Mouse (Mus musculus) limb, embryonic 11.5 days (tissue): ENCODE results near the gene Olfr119. TPM values are rescaled to one million over a fixed set of nuclear protein-coding genes. Genes with fewer than 3 reads are reported as not detected.
"Not testable (repeated sequence)": the region's sequence is repeated elsewhere in the genome, so short reads cannot be mapped to it uniquely, and the experiment has no call there.

Experiments
- ATAC-seq: fragments of 200-750 bp; cut with Nextera tagmentation; 2 replicates; pipeline ENCODE4 v1.8.0; 2017; ENCODE audit warnings: low read depth; ENCODE audit not compliant: insufficient number of reproducible peaks, low FRiP score, low TSS enrichment
- DNase-seq: peaks from one replicate; pipeline ENCODE4 v3.0.0-alpha.2; 2015; ENCODE audit warnings: low spot score
- H3K27ac ChIP-seq: fragments of 300-500 bp; sonication (generic); replicated peaks from 2 replicates; pipeline ENCODE4 v1.5.1; 2014; ENCODE audit warnings: low read depth, mild to moderate bottlenecking, low read length
- H3K27me3 ChIP-seq: fragments of 300-500 bp; sonication (generic); 2 replicates; pipeline ENCODE4 v1.6.1; 2014; ENCODE audit warnings: mild to moderate bottlenecking, low read length, mixed read lengths; ENCODE audit not compliant: control insufficient read depth, insufficient read depth
- H3K36me3 ChIP-seq: fragments of 300-500 bp; sonication (generic); 2 replicates; pipeline ENCODE4 v1.6.1; 2014; ENCODE audit warnings: mild to moderate bottlenecking, low read length, moderate library complexity, mixed read lengths; ENCODE audit not compliant: control insufficient read depth, insufficient read depth
- H3K4me1 ChIP-seq: fragments of 300-500 bp; sonication (generic); 2 replicates; pipeline ENCODE4 v1.6.1; 2014; ENCODE audit warnings: low read length, mixed read lengths; ENCODE audit not compliant: control insufficient read depth, insufficient read depth
- H3K4me2 ChIP-seq: fragments of 300-500 bp; sonication (generic); 2 replicates; pipeline ENCODE4 v1.6.1; 2014; ENCODE audit warnings: low read depth, mild to moderate bottlenecking, moderate library complexity; ENCODE audit not compliant: severe bottlenecking
- H3K4me3 ChIP-seq: fragments of 300-500 bp; sonication (generic); 2 replicates; pipeline ENCODE4 v1.5.1; 2014; ENCODE audit warnings: low read depth, low read length
- H3K9ac ChIP-seq: fragments of 300-500 bp; sonication (generic); 2 replicates; pipeline ENCODE4 v1.6.1; 2014; ENCODE audit warnings: mild to moderate bottlenecking, low read length
- H3K9me3 ChIP-seq: fragments of 300-500 bp; sonication (generic); 2 replicates; pipeline ENCODE4 v1.6.1; 2016; ENCODE audit warnings: low read length; ENCODE audit not compliant: control insufficient read depth
- WGBS: fragments of 180-500 bp; shearing (Covaris S2); extraction: QIAGEN DNeasy Blood & Tissue Kit; methylation state at CpG from one replicate; pipeline ENCODE4 v1.1.7; 2014; 5-methylcytosine and 5-hydroxymethylcytosine counted together
- polyA plus RNA-seq: library from polyadenylated mRNA; unstranded; fragments of >200 nt; fragmentation: Nextera tagmentation; extraction: Ambion mirVana; gene quantifications from 2 replicates; pipeline ENCODE4 v1.2.1, GENCODE M21; 2014

Gene Olfr119
- not detected in 2 replicates for polyA plus RNA-seq

GRCm38 (mm10) chr17:37696264-37696663 lies at the start of gene Olfr119:
Gene Olfr119, plus strand, starts transcription at chr17:37696564.
- not testable (repeated sequence) for H3K9ac ChIP-seq, H3K36me3 ChIP-seq, DNase-seq, H3K4me1 ChIP-seq, ATAC-seq, H3K4me3 ChIP-seq, H3K9me3 ChIP-seq, H3K27ac ChIP-seq, H3K27me3 ChIP-seq, H3K4me2 ChIP-seq
- 76% methylated on average over 1 of the region's 1 CpGs for WGBS

GRCm38 (mm10) chr17:37663682-37664081 lies 32.7 kb upstream of the Olfr119 start, which contains the start of gene Olfr117:
Gene Olfr117, minus strand, starts transcription at chr17:37663782.
- 71% methylated on average over 1 of the region's 1 CpGs for WGBS
- no peak within 1 kb of the TSS for H3K4me2 ChIP-seq

GRCm38 (mm10) chr17:37666688-37667087 lies 29.7 kb upstream of the Olfr119 start, which contains the start of gene Olfr118:
Gene Olfr118, plus strand, starts transcription at chr17:37666988.
- ATAC-seq (no peak), DNase-seq (no peak)
- no peaks in the 10 kb centered on the region for H3K4me1 ChIP-seq
- no peak within 1 kb of the TSS for H3K4me3 ChIP-seq
- H3K36me3 ChIP-seq, result no peaks in the 10 kb centered on the region
- H3K27me3 ChIP-seq, result no peaks in the 10 kb centered on the region
- WGBS, result 63% methylated on average over 2 of the region's 2 CpGs
- H3K27ac ChIP-seq, result no peak within 1 kb of the TSS
- H3K9ac ChIP-seq, result no peak within 1 kb of the TSS
- no peaks in the 10 kb centered on the region for H3K9me3 ChIP-seq
- H3K4me2 ChIP-seq, result no peak within 1 kb of the TSS

More at GRCm38 (mm10) chr17:37663682-37664081, 32.7 kb upstream of the Olfr119 start, which contains the start of gene Olfr117:
- H3K4me1 ChIP-seq, result no peaks in the 10 kb centered on the region
- H3K36me3 ChIP-seq, result no peaks in the 10 kb centered on the region
- DNase-seq (no peak), ATAC-seq (no peak)
- H3K9me3 ChIP-seq, result no peaks in the 10 kb centered on the region
- H3K27ac ChIP-seq, result no peak within 1 kb of the TSS
- H3K9ac ChIP-seq, result no peak within 1 kb of the TSS
- no peaks in the 10 kb centered on the region for H3K27me3 ChIP-seq
- no peak within 1 kb of the TSS for H3K4me3 ChIP-seq

GRCm38 (mm10) chr17:37721508-37721907 lies 25.1 kb downstream of the Olfr119 start, which contains the start of gene Olfr120:
Gene Olfr120, plus strand, starts transcription at chr17:37721808.
- ATAC-seq, result no peak
- DNase-seq, result no peak
- Histone ChIP-seq H3K4me3 (no peak within 1 kb of the TSS), H3K9me3 (no peaks in the 10 kb centered on the region), H3K36me3 (no peaks in the 10 kb centered on the region), H3K4me1 (no peaks in the 10 kb centered on the region), H3K27me3 (no peaks in the 10 kb centered on the region), H3K27ac (no peak within 1 kb of the TSS), H3K4me2 (no peak within 1 kb of the TSS), H3K9ac (no peak within 1 kb of the TSS)
- 74% methylated on average over 1 of the region's 1 CpGs for WGBS

GRCm38 (mm10) chr17:37738070-37738469 lies 41.7 kb downstream of the Olfr119 start:
- Histone ChIP-seq H3K9me3 (no peaks in the 10 kb centered on the region), H3K4me3 (no peak overlapping the region), H3K4me2 (no peak overlapping the region), H3K27ac (no peak overlapping the region), H3K27me3 (no peaks in the 10 kb centered on the region), H3K36me3 (no peaks in the 10 kb centered on the region), H3K9ac (no peak overlapping the region), H3K4me1 (no peaks in the 10 kb centered on the region)
- WGBS, result 49% methylated on average over 7 of the region's 7 CpGs
- no peak for ATAC-seq
- DNase-seq, result no peak

Other genes with a start within 250 kb of the Olfr119 start
- not detected in 2 replicates for gene Olfr109, start 237.6 kb upstream of the Olfr119 start, polyA plus RNA-seq
- gene H2-M2, start 213.0 kb upstream of the Olfr119 start, polyA plus RNA-seq, result not detected in 2 replicates
- gene Olfr110, start 204.1 kb upstream of the Olfr119 start, polyA plus RNA-seq, result not detected in 2 replicates
- not detected in 2 replicates for gene Olfr111, start 188.5 kb upstream of the Olfr119 start, polyA plus RNA-seq
- gene Olfr112, start 127.1 kb upstream of the Olfr119 start, polyA plus RNA-seq, result not detected in 2 replicates
- not detected in 2 replicates for gene Olfr113, start 118.9 kb upstream of the Olfr119 start, polyA plus RNA-seq
- gene Olfr114, start 103.8 kb upstream of the Olfr119 start, polyA plus RNA-seq, result not detected in 2 replicates
- gene Olfr115, start 69.5 kb upstream of the Olfr119 start, polyA plus RNA-seq, result not detected in 2 replicates
- not detected in 2 replicates for gene Olfr116, start 69.4 kb upstream of the Olfr119 start, polyA plus RNA-seq
- gene Olfr117, start 32.8 kb upstream of the Olfr119 start, polyA plus RNA-seq, result not detected in 2 replicates
- not detected in 2 replicates for gene Olfr118, start 29.6 kb upstream of the Olfr119 start, polyA plus RNA-seq
- gene Olfr120, start 25.2 kb downstream of the Olfr119 start, polyA plus RNA-seq, result not detected in 2 replicates
- not detected in 2 replicates for gene Olfr121, start 52.3 kb downstream of the Olfr119 start, polyA plus RNA-seq
- gene Olfr122, start 72.0 kb downstream of the Olfr119 start, polyA plus RNA-seq, result not detected in 2 replicates
- gene Olfr123, start 97.0 kb downstream of the Olfr119 start, polyA plus RNA-seq, result not detected in 2 replicates
- not detected in 2 replicates for gene Olfr124, start 103.3 kb downstream of the Olfr119 start, polyA plus RNA-seq
- gene Olfr125, start 136.4 kb downstream of the Olfr119 start, polyA plus RNA-seq, result not detected in 2 replicates
- gene Olfr126, start 150.9 kb downstream of the Olfr119 start, polyA plus RNA-seq, result not detected in 2 replicates
- gene Olfr127, start 203.9 kb downstream of the Olfr119 start, polyA plus RNA-seq, result not detected in 2 replicates
- not detected in 2 replicates for gene Olfr128, start 224.0 kb downstream of the Olfr119 start, polyA plus RNA-seq